Mouse (Mus musculus): ENCODE measurements at regions not wholly inside any gene's neighbourhood (a gene's known extent, or its start where the extent isn't known, plus 50 kb on each side); places are given as distances from the start of the nearest gene placed in this dataset.
"Not testable (repeated sequence)": the region's sequence is repeated elsewhere in the genome, so short reads cannot be mapped to it uniquely, and the experiment has no call there.

DNA sequence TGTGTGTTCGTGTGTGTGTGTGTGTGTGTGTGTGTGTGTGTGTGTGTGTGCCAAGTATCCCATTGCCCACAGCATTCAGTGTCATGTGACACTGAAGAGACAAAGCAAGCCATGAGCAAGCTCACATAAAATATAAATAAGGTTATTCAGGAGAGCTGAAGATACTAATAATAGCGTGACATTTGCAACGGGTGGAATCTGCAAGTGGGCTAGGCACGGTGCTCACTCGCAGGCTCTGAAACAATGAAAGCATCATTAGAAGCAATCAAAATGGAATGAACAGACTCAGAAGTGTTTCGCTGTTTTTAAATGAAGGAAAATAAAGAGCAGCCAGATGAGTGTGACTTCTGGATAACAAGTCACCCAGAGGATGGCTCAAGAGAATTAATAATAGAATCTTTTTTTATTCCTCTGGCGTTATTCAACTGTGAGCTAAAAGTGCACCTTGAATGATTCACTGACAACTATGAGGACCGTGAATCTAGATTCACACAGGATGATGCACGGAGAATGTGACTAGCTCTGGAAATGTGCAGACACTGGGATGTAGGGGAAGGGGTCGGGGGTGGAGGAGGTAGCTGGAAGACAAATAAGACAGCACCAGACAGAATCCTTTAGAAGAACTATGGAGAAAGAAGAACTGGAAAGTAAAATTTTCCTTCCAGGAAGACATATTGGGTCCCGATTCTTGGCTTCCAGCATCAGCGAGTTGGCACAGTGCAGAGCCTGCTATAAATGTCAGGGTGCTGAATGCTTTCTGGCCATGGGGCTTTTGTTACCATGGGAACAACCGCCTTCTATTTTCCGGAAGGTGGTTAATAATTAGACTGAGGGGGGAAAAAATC, 55.3 kb downstream of the Actbl2 start:
- no peak for TF ChIP-seq EP300 (IDR thresholded peaks at IDR 0.05; ENCODE audit: low read depth)
- no peak for TF ChIP-seq CTCF (IDR thresholded peaks at IDR 0.05; ENCODE audit: low read depth)
- no peaks in the 10 kb centered on the region for H3K36me3 ChIP-seq (replicated peaks; ENCODE audit: control insufficient read depth, insufficient read depth, low read length)
- no peak overlapping the region for H3K4me3 ChIP-seq (ENCODE audit: low read depth, low read length)
- H3K4me1 ChIP-seq (ENCODE audit: control insufficient read depth, insufficient read depth) = 0 out of 2 replicates have a peak, but pooled peaks cover 5% of the 10 kb centered on the region
- no peak overlapping the region for H3K9ac ChIP-seq (replicated peaks; ENCODE audit: low read depth, low read length)
- WGBS = 52% methylated on average over 14 of the region's 14 CpGs
- H3K27me3 ChIP-seq (ENCODE audit: control insufficient read depth, insufficient read depth, low read length) = no peaks in the 10 kb centered on the region
- H3K4me2 ChIP-seq (ENCODE audit: low read depth, low read length) = no peak overlapping the region
- H3K27ac ChIP-seq (ENCODE audit: low read depth) = no peak overlapping the region
- DNase-seq (ENCODE audit: low spot score) = no peak
- no peak for ATAC-seq (ENCODE audit: insufficient read depth, low read depth)
- H3K9me3 ChIP-seq (replicated peaks; ENCODE audit: control insufficient read depth, low read length) = peaks cover 3% of the 10 kb centered on the region; the same call in 1 of the 2 replicates

DNA sequence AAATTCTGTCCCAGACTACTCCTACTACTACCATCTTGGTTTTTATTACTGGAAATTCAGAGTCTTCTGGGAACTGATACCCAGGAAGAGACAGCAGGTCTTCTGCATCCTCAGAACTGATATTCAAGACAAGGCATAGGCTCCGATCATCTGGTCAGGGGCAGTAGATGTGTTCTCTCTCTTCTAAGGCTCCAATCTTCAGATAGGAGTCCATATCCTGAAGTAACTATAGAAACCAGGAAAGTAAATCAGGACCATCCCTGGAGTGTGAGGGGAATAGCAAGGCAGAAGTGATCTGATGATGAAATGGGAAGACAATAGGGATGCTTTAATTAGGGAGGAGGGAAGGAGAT, 55.9 kb downstream of the Actbl2 start:
- no peak for TF ChIP-seq EP300 (IDR thresholded peaks at IDR 0.05; ENCODE audit: low read depth)
- TF ChIP-seq CTCF (IDR thresholded peaks at IDR 0.05; ENCODE audit: low read depth) = no peak
- 89% methylated on average over 1 of the region's 1 CpGs for WGBS
- no peak overlapping the region for H3K27ac ChIP-seq (ENCODE audit: low read depth)
- DNase-seq (ENCODE audit: low spot score) = no peak
- H3K9ac ChIP-seq (replicated peaks; ENCODE audit: low read depth, low read length) = no peak overlapping the region
- ATAC-seq (ENCODE audit: insufficient read depth, low read depth) = no peak
- no peaks in the 10 kb centered on the region for H3K27me3 ChIP-seq (ENCODE audit: control insufficient read depth, insufficient read depth, low read length)
- no peaks in the 10 kb centered on the region for H3K36me3 ChIP-seq (replicated peaks; ENCODE audit: control insufficient read depth, insufficient read depth, low read length)
- H3K9me3 ChIP-seq (replicated peaks; ENCODE audit: control insufficient read depth, low read length) = peaks cover 3% of the 10 kb centered on the region; the same call in 1 of the 2 replicates
- 0 out of 2 replicates have a peak, but pooled peaks cover 5% of the 10 kb centered on the region for H3K4me1 ChIP-seq (ENCODE audit: control insufficient read depth, insufficient read depth)
- no peak overlapping the region for H3K4me2 ChIP-seq (ENCODE audit: low read depth, low read length)
- no peak overlapping the region for H3K4me3 ChIP-seq (ENCODE audit: low read depth, low read length)

DNA sequence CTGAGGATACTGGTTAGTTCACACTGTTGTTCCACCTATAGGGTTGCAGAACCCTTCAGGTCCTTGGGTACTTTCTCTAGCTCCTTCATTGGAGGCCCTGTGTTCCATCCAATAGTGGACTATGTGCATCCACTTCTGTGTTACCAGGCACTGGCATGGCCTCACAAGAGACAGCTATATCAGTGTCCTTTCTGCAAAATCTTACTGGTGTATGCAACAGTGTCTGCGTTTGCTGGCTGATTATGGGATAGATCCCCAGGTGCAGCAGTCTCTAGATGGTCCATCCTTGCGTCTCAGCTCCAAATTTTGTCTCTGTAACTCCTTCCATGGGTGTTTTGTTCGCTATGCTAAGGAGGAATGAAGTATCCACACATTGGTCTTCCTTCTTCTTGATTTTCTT, 58.7 kb downstream of the Actbl2 start:
- not testable (repeated sequence) for H3K9me3 ChIP-seq (replicated peaks; ENCODE audit: control insufficient read depth, low read length); H3K4me1 ChIP-seq (ENCODE audit: control insufficient read depth, insufficient read depth); H3K27me3 ChIP-seq (ENCODE audit: control insufficient read depth, insufficient read depth, low read length); ATAC-seq (ENCODE audit: insufficient read depth, low read depth); DNase-seq (ENCODE audit: low spot score); H3K9ac ChIP-seq (replicated peaks; ENCODE audit: low read depth, low read length); H3K4me3 ChIP-seq (ENCODE audit: low read depth, low read length); H3K36me3 ChIP-seq (replicated peaks; ENCODE audit: control insufficient read depth, insufficient read depth, low read length); H3K27ac ChIP-seq (ENCODE audit: low read depth); H3K4me2 ChIP-seq (ENCODE audit: low read depth, low read length)
- 81% methylated on average over 3 of the region's 3 CpGs for WGBS

DNA sequence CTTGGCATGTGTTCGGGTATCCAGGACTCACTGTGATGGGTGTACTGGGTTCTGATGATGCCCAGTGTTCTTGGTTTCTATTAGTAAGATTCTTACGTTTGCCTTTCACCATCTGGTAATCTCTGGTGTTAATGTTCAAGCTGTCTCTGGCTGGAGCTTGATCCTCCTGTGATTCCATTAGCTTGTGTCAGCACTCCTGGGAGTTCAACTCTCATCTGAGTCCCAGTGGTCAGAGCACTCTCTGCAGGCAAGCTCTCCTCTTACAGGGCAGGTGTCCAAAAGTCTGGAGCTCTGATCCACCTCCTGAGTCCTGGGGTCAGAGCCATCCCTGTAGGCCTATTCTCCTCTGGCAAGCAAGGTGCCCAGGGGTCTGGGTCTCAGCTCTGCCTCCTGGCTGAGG, 63.1 kb downstream of the Actbl2 start:
- H3K36me3 ChIP-seq (replicated peaks; ENCODE audit: control insufficient read depth, insufficient read depth, low read length); H3K4me2 ChIP-seq (ENCODE audit: low read depth, low read length); H3K4me3 ChIP-seq (ENCODE audit: low read depth, low read length); H3K27me3 ChIP-seq (ENCODE audit: control insufficient read depth, insufficient read depth, low read length); ATAC-seq (ENCODE audit: insufficient read depth, low read depth); H3K9ac ChIP-seq (replicated peaks; ENCODE audit: low read depth, low read length); H3K27ac ChIP-seq (ENCODE audit: low read depth); H3K9me3 ChIP-seq (replicated peaks; ENCODE audit: control insufficient read depth, low read length); DNase-seq (ENCODE audit: low spot score); H3K4me1 ChIP-seq (ENCODE audit: control insufficient read depth, insufficient read depth): not testable (repeated sequence)
- WGBS = 76% methylated on average over 2 of the region's 2 CpGs

DNA sequence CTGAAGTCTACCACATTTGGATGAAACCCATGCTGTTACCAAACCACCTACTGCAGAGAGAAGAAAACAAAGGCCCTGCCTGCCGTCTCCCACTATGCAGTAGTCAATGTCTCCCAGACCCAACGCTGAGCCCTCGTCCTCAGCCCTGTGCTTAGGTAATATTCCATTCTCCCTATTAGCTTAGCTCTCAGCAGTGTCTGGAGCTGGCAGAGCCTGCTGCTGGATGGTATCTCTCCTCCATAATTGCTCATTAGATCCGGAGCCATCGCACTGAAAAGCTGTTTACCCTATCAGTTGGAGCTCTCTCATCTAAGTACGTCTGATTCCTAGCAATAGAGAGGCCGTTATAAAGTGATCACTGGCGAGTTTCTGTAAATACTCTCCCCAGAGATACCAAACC, 68.4 kb downstream of the Actbl2 start:
- TF ChIP-seq CTCF (IDR thresholded peaks at IDR 0.05; ENCODE audit: low read depth) (no peak), EP300 (IDR thresholded peaks at IDR 0.05; ENCODE audit: low read depth) (no peak)
- Histone ChIP-seq H3K4me3 (ENCODE audit: low read depth, low read length) (no peak overlapping the region), H3K27ac (ENCODE audit: low read depth) (no peak overlapping the region), H3K9me3 (replicated peaks; ENCODE audit: control insufficient read depth, low read length) (no peaks in the 10 kb centered on the region), H3K27me3 (ENCODE audit: control insufficient read depth, insufficient read depth, low read length) (no peaks in the 10 kb centered on the region), H3K4me2 (ENCODE audit: low read depth, low read length) (no peak overlapping the region), H3K4me1 (ENCODE audit: control insufficient read depth, insufficient read depth) (no peaks in the 10 kb centered on the region), H3K36me3 (replicated peaks; ENCODE audit: control insufficient read depth, insufficient read depth, low read length) (no peaks in the 10 kb centered on the region), H3K9ac (replicated peaks; ENCODE audit: low read depth, low read length) (no peak overlapping the region)
- ATAC-seq (ENCODE audit: insufficient read depth, low read depth) = no peak
- no peak for DNase-seq (ENCODE audit: low spot score)
- 48% methylated on average over 8 of the region's 8 CpGs for WGBS

DNA sequence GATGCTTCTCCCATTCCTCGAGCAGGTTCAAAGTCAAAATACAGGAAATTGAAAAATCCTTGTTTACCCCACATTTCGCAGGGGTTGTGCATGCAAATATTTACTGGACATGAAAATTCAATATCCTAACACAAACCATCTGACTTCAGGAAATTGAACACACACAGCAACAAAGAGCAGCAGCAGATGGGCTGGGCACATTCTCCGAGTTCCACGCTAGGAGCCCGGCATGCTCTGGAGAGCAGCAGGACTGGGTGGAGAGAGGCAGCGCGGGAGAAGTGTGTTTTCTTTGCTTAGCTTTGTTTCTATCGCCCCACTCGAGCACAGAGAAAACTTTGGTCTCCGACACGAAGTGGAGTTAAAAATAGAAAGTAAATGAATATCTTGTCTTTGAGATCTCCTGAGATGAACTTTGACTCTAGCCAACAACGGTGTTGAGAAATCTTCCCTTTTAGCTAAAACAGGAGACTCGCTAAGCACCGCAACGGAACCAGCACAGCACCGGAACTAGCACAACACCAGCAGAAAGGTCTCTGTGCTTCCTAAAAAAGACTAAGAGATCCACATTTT, 71.4 kb downstream of the Actbl2 start:
- Histone ChIP-seq H3K4me1 (ENCODE audit: control insufficient read depth, insufficient read depth) (no peaks in the 10 kb centered on the region), H3K4me3 (ENCODE audit: low read depth, low read length) (no peak overlapping the region), H3K36me3 (replicated peaks; ENCODE audit: control insufficient read depth, insufficient read depth, low read length) (no peaks in the 10 kb centered on the region), H3K27me3 (ENCODE audit: control insufficient read depth, insufficient read depth, low read length) (no peaks in the 10 kb centered on the region), H3K27ac (ENCODE audit: low read depth) (no peak overlapping the region), H3K9me3 (replicated peaks; ENCODE audit: control insufficient read depth, low read length) (no peaks in the 10 kb centered on the region), H3K4me2 (ENCODE audit: low read depth, low read length) (no peak overlapping the region), H3K9ac (replicated peaks; ENCODE audit: low read depth, low read length) (no peak overlapping the region)
- DNase-seq (ENCODE audit: low spot score) (no peak), ATAC-seq (ENCODE audit: insufficient read depth, low read depth) (no peak)
- 46% methylated on average over 16 of the region's 16 CpGs for WGBS
- no peak for TF ChIP-seq CTCF (IDR thresholded peaks at IDR 0.05; ENCODE audit: low read depth)
- TF ChIP-seq EP300 (IDR thresholded peaks at IDR 0.05; ENCODE audit: low read depth) = no peak

Measured in heart, postnatal 0 days (tissue).